Mouse (Mus musculus) kidney, adult 2 months (tissue): ENCODE measurements at regions not wholly inside any gene's neighbourhood (a gene's known extent, or its start where the extent isn't known, plus 50 kb on each side); places are given as distances from the start of the nearest gene placed in this dataset.

Experiments
- DNase-seq: peaks from one replicate; pipeline ENCODE4 v3.0.0; 2021
- H3K27ac ChIP-seq: fragments of 200-500 bp; 2 replicates; pipeline ENCODE4 v1.5.1; 2012; ENCODE audit warnings: low read depth, low read length, control low read depth, inconsistent platforms; ENCODE audit not compliant: insufficient read depth
- H3K27me3 ChIP-seq: fragments of 200-500 bp; replicated peaks from 2 replicates; pipeline ENCODE4 v1.6.1; 2012; ENCODE audit warnings: mild to moderate bottlenecking, moderate library complexity, low read length, inconsistent platforms; ENCODE audit not compliant: control insufficient read depth, insufficient read depth
- H3K36me3 ChIP-seq: fragments of 200-500 bp; 2 replicates; pipeline ENCODE4 v1.6.1; 2012; ENCODE audit warnings: mild to moderate bottlenecking, moderate library complexity, low read length, inconsistent platforms; ENCODE audit not compliant: control insufficient read depth, insufficient read depth
- H3K4me1 ChIP-seq: fragments of 200-500 bp; 2 replicates; pipeline ENCODE4 v1.6.1; 2011; ENCODE audit warnings: low read length; ENCODE audit not compliant: control insufficient read depth, insufficient read depth
- H3K4me3 ChIP-seq: fragments of 200-500 bp; 2 replicates; pipeline ENCODE4 v1.5.1; 2011; ENCODE audit warnings: mild to moderate bottlenecking, low read depth, low read length, control low read depth; ENCODE audit not compliant: insufficient read depth
- CTCF ChIP-seq: fragments of 200-500 bp; conservative IDR thresholded peaks from 2 replicates; pipeline ENCODE4 v1.5.1; 2011; ENCODE audit warnings: low read depth, mild to moderate bottlenecking, control low read depth, low read length, moderate library complexity, mixed read lengths; ENCODE audit not compliant: insufficient read depth, insufficient read length
- POLR2A ChIP-seq: fragments of 200-500 bp; IDR thresholded peaks from one replicate; pipeline ENCODE4 v1.6.1; 2011; ENCODE audit warnings: low read depth, low read length, control low read depth
- WGBS: fragments of 180-500 bp; shearing (Covaris S2); methylation state at CpG from one replicate; pipeline ENCODE4 v1.1.7; 2018; 5-methylcytosine and 5-hydroxymethylcytosine counted together

GRCm38 (mm10) chr15:97459606-97460359 is 212.7 kb upstream of the Amigo2 start:
- H3K27me3 ChIP-seq, result no peaks in the 10 kb centered on the region
- H3K27ac ChIP-seq, result no peak overlapping the region
- no peaks in the 10 kb centered on the region for H3K4me1 ChIP-seq
- H3K36me3 ChIP-seq, result no peaks in the 10 kb centered on the region
- DNase-seq, result no peak
- 75% methylated on average over 19 of the region's 19 CpGs for WGBS
- no peak overlapping the region for H3K4me3 ChIP-seq
- TF ChIP-seq POLR2A, result no peak
- TF ChIP-seq CTCF, result no peak

GRCm38 (mm10) chr15:97458748-97459221 is 211.7 kb upstream of the Amigo2 start:
- no peaks in the 10 kb centered on the region for H3K36me3 ChIP-seq
- no peak for TF ChIP-seq POLR2A
- no peak for TF ChIP-seq CTCF
- H3K4me3 ChIP-seq, result no peak overlapping the region
- no peak for DNase-seq
- H3K27me3 ChIP-seq, result no peaks in the 10 kb centered on the region
- WGBS, result 77% methylated on average over 11 of the region's 11 CpGs
- H3K4me1 ChIP-seq, result no peaks in the 10 kb centered on the region
- H3K27ac ChIP-seq, result no peak overlapping the region

- Histone ChIP-seq H3K27me3 (no peaks in the 10 kb centered on the region), H3K27ac (no peak overlapping the region), H3K4me1 (no peaks in the 10 kb centered on the region), H3K4me3 (no peak overlapping the region), H3K36me3 (no peaks in the 10 kb centered on the region)
- 35% methylated on average over 17 of the region's 17 CpGs for WGBS
- no peak for DNase-seq
- no peak for TF ChIP-seq CTCF
- TF ChIP-seq POLR2A, result no peak
These were observed 211.2 kb upstream of the Amigo2 start for GRCm38 (mm10) chr15:97458139-97458747.

GRCm38 (mm10) chr15:97457468-97457867 is 210.4 kb upstream of the Amigo2 start:
- no peaks in the 10 kb centered on the region for H3K36me3 ChIP-seq
- WGBS, result 73% methylated on average over 8 of the region's 8 CpGs
- no peaks in the 10 kb centered on the region for H3K4me1 ChIP-seq
- no peak overlapping the region for H3K4me3 ChIP-seq
- no peak for TF ChIP-seq CTCF
- no peak for TF ChIP-seq POLR2A
- no peak for DNase-seq
- no peak overlapping the region for H3K27ac ChIP-seq
- H3K27me3 ChIP-seq, result no peaks in the 10 kb centered on the region

GRCm38 (mm10) chr15:97456991-97457390 is 209.9 kb upstream of the Amigo2 start:
- H3K27ac ChIP-seq, result no peak overlapping the region
- H3K4me3 ChIP-seq, result no peak overlapping the region
- no peak for TF ChIP-seq POLR2A
- TF ChIP-seq CTCF, result no peak
- H3K27me3 ChIP-seq, result no peaks in the 10 kb centered on the region
- H3K36me3 ChIP-seq, result no peaks in the 10 kb centered on the region
- WGBS, result 92% methylated on average over 16 of the region's 16 CpGs
- H3K4me1 ChIP-seq, result no peaks in the 10 kb centered on the region
- no peak for DNase-seq

- no peaks in the 10 kb centered on the region for H3K36me3 ChIP-seq
- 45% methylated on average over 5 of the region's 5 CpGs for WGBS
- TF ChIP-seq POLR2A, result no peak
- no peak overlapping the region for H3K4me3 ChIP-seq
- no peak overlapping the region for H3K27ac ChIP-seq
- no peaks in the 10 kb centered on the region for H3K4me1 ChIP-seq
- H3K27me3 ChIP-seq, result no peaks in the 10 kb centered on the region
- DNase-seq, result no peak
These were observed 208.6 kb upstream of the Amigo2 start for GRCm38 (mm10) chr15:97455672-97456071.

GRCm38 (mm10) chr15:97449724-97450123 is 202.6 kb upstream of the Amigo2 start:
- TF ChIP-seq CTCF (no peak), POLR2A (no peak)
- whole genome bisulfite sequencing, result 54% methylated on average over 3 of the region's 3 CpGs
- DNase-seq, result no peak
- Histone ChIP-seq H3K36me3 (no peaks in the 10 kb centered on the region), H3K27ac (no peak overlapping the region), H3K27me3 (no peaks in the 10 kb centered on the region), H3K4me1 (no peaks in the 10 kb centered on the region), H3K4me3 (no peak overlapping the region)
